Mouse (Mus musculus) 3T3-L1 (cell line): ENCODE measurements around the gene Ly6g6e.
"Not testable (repeated sequence)": the region's sequence is repeated elsewhere in the genome, so short reads cannot be mapped to it uniquely, and the experiment has no call there.

ENCODE experiments used
- DNase-seq: peaks from one replicate; pipeline ENCODE4 v3.0.0-alpha.2; 2015; ENCODE audit warnings: low read depth, low spot score

The Ly6g6e gene

GRCm38 (mm10) chr17:35102299-35102698, 25.6 kb downstream of the Ly6g6e start:
- no peak for DNase-seq

- DNase-seq, result no peak
These were observed 26.6 kb downstream of the Ly6g6e start for GRCm38 (mm10) chr17:35103221-35103690.

DNA sequence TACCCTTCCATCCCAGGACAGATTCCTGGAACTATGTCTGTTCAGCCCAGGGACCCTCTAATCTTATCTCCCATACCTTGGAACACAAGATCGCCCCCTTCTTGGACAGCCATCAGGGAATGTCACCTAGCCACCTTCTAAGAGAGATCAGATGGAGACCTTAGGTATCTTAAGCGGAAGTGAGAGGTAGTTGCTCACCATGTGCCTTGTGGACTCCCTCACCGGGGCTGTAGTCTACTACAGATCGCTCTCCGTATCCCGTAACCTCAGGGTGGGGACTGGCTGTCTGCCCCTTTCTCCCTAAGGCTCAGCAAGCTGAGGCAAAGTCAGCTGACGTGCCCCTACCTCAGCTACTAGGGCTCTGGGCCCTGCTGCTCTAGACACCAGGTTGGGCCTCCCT, 27.4 kb downstream of the Ly6g6e start:
- no peak for DNase-seq

DNA sequence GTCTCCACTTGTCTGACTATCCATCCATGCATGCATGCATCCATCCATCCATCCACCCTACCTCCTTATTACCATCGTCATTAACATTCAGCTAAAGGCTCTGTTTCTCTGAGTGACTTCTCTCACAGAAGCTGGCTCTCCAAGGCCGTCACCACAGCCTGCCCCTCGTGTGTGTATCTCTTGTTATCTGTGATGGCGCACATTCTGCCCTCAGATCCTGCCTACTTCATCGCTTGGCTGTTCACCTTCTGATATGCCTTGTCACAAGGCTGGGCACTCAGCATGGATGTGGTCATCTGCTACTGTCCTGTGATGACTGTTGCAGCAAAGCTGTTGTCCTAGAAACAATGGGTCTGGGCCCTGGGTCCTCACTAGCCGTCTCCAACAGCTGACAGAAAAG, 28.1 kb downstream of the Ly6g6e start:
- DNase-seq, result no peak

- peak; percentile 55 for DNase-seq
These were observed 29.2 kb downstream of the Ly6g6e start for GRCm38 (mm10) chr17:35105740-35106389.

DNA sequence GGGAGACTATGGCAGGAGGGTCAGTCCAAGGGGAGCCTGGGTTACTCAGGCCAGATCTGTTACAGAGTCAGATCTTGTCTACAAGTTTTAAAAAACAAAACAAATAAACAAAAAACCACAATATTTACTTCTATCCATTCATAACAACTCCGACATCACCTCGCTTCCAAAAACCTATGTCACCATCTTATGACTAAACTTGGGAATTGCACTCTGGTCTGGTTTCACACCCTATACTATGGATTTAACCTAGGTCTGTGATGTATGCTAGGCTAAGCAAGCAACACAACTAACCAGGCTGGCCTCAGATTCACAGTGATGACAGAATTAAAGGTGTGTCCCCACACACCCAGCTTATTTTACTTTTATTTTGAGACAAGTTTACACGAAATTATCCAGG, 29.8 kb downstream of the Ly6g6e start:
- peak; percentile 55 for DNase-seq

- DNase-seq, result no peak
These were observed 31.4 kb downstream of the Ly6g6e start, which contains the start of gene Ly6g5c for GRCm38 (mm10) chr17:35108097-35108496. Ly6g5c (plus strand) TSS chr17:35108279.

DNA sequence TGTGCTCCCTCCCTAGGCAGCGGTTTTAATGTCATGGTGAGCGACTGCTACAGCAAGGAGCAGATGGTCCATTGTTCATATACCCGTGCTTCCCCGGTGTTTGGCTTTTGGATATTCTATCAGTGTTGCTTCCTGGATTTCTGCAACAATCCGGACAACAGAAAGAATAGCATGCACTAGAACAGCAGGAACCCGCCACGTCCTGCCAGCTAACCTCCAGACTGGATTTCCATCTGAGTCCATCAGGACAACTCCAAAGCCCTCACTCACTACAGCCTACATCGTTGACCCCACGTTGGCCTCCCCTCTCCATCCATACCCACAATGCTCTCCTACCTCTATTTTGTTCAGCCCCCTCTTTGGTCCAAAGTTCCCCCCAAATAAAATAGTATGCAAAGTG, 35.1 kb downstream of the Ly6g6e start:
- no peak for DNase-seq

DNA sequence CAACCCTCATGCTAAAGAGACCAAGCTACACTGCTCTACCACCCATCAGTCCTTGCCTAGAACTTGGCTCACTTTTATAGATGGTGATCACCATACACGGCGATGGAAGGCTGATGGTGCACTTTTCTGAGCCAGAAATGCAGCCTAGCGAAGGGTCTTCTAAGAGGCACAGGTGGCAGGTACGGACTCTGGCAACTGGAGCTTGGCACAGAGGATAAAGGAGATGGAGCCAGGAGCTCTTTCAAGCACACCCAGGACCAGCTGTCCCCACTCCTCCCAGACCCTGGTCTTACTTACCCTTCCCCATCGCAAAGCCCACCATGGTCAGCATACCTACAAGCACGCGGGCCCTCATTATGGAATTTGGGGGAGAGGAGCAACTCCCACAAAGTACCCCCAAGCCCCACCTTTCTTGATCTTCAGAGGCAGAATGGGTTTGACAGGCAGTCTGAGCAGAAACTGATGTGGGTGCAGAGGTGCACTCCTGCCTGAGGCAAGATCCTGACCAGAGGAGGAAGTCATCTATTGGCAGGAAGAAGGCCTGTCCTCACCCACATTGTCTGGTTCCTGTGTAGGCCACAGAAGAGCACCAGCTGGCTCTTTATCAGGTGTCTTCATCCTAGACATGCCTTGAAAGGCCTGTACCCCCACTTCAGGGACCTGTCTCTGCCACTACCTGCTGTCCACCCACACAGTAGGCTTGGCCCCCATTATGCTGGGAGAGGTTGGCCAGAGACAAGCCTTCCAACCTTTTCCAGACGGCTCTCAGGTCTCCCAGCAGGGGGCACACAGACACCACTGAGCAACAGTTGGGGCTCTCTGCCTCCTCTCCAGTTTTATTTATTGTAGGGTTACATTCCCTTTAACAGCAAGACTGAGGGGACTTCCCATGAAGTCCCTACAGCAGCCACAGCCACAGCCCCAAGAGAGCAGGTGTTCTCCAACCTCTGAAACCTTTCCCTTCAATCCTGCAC, 38.6 kb downstream of the Ly6g6e start, which contains the start of gene Ly6g5b:
Gene Ly6g5b (minus strand): TSS at position 383 of the 974 bp plus-strand sequence.
- peak; percentile 65 for DNase-seq

- DNase-seq, result peak; percentile 43
These were observed 44.0 kb downstream of the Ly6g6e start for GRCm38 (mm10) chr17:35120745-35121142.

DNA sequence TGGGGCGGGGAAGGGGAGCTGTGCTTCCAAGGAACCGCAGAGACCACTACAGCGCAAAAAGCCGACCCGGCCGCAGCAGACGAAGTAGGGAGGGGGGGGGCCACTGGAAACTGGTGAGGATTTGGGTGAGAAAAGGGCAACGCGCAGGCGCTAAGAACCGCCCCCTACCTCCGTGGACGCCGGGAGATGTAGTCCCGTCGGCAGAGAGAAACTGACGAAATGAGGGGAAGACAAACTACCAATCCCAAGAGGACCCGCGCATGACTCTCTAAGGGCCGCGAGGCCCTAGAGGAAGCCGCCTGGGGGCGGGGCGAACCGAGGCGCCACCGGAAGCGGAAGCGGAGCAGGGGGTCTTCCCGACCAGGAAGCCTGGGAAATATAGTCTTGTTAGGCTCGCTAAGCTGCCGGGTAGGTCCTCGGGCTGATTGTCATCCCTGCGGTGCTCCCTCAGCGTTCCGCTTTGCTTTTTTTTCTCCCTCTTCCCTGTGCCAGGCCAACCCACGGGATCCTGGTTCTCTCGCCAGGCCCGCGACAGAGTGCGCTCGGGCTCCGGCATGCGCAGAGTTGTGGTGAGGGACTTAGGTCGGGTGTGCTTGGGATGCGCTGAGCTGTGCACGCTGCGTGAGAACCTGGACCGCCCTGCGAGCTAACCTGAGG, 44.6 kb downstream of the Ly6g6e start, which contains the start of gene Gpank1:
Gene Gpank1 (plus strand): TSS at position 313 of the 657 bp plus-strand sequence.
- peak; percentile 100 for DNase-seq

- DNase-seq, result peak; percentile 95
These were observed 45.2 kb downstream of the Ly6g6e start, which contains the start of gene Csnk2b for GRCm38 (mm10) chr17:35121871-35122303. Csnk2b (minus strand) TSS chr17:35122053.

- not testable (repeated sequence) for DNase-seq
These were observed 46.6 kb downstream of the Ly6g6e start for GRCm38 (mm10) chr17:35123287-35123686.

- DNase-seq, result not testable (repeated sequence)
These were observed 47.7 kb downstream of the Ly6g6e start for GRCm38 (mm10) chr17:35124261-35124896.

DNA sequence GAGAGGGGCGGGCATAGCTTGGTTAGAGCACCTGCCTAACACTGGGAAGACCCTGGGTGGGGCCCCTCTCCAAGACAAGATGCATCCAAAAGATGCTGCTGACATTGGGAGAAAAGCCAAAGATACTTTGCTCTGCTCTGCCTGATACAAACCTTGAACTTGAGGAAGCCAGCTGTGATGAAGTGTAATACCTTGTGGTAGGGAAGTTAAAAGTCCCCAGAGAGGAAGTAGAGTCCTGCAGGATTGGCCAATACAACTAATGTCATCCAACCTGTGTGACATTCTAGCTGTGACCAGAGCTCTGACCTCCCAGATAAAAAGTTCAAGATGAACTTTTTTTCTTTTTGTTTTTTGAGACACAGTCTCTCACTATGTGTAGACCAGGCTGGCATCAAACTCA, 48.4 kb downstream of the Ly6g6e start:
- DNase-seq, result no peak

DNA sequence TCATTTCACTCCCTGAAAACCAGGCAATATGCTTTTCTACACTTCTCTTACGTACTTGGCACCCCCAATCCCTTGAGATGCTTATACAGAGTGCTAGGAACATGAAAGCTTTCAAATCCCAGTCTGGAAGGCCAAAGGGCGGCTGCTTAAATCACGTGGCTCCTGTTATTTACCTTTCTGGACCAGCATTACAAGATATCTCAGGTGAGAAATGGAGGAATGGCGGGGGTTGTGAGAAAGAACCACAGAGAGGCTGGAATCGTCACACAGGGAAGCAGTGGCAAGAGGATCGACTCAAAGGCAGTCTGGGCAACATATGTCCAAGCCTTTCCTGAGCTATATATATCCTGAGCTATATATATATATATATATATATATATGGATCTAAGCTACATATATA, 48.9 kb downstream of the Ly6g6e start:
- peak; percentile 30 for DNase-seq

GRCm38 (mm10) chr17:35126206-35126611, 49.5 kb downstream of the Ly6g6e start, which contains the start of gene D17H6S53E:
D17H6S53E (plus strand) TSS chr17:35126373.
- DNase-seq, result peak; percentile 69

DNA sequence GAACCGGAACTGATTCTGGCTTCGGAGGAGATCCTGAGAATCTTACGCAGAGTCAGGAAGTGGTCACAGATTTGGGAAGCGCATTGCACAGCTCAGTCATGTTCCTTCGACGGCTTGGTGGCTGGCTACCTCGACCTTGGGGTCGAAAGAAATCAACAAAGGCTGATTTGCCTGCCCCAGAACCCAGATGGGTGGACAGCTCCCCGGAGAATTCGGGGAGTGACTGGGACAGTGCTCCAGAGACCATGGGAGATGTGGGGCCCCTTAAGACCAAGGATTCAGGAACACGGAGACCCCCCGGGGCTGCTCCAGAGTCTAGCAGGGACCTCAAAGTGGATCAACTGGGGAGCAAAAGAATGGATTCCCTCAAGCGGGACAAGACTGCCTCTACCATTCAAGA, 50.3 kb downstream of the Ly6g6e start:
- DNase-seq, result peak; percentile 18
